Mouse (Mus musculus) forebrain, postnatal 0 days (tissue): Measurements from ENCODE around the gene Ppp1r1b. TPM values are rescaled to one million over a fixed set of nuclear protein-coding genes. Genes with fewer than 3 reads are reported as not detected.

Experiments used
- ATAC-seq: fragments of 200-750 bp; cut with Nextera tagmentation; 2 replicates; pipeline ENCODE4 v1.8.0; 2017; ENCODE audit warnings: mild to moderate bottlenecking, moderate library complexity
- DNase-seq: peaks from one replicate; pipeline ENCODE4 v3.0.0-alpha.2; 2015
- H3K27ac ChIP-seq: fragments of 300-500 bp; sonication (generic); 2 replicates; pipeline ENCODE4 v1.5.1; 2014; ENCODE audit warnings: low read depth, mild to moderate bottlenecking, antibody characterized with exemption, low read length, moderate library complexity, mixed read lengths
- H3K27me3 ChIP-seq: fragments of 300-500 bp; sonication (generic); 2 replicates; pipeline ENCODE4 v1.6.1; 2014; ENCODE audit warnings: mild to moderate bottlenecking, low read length, mixed read lengths; ENCODE audit not compliant: insufficient read depth
- H3K36me3 ChIP-seq: fragments of 300-500 bp; sonication (generic); 2 replicates; pipeline ENCODE4 v1.6.1; 2014; ENCODE audit warnings: mild to moderate bottlenecking, moderate library complexity; ENCODE audit not compliant: insufficient read depth
- H3K4me1 ChIP-seq: fragments of 300-500 bp; sonication (generic); 2 replicates; pipeline ENCODE4 v1.6.1; 2014; ENCODE audit warnings: antibody characterized with exemption; ENCODE audit not compliant: insufficient read depth
- H3K4me2 ChIP-seq: fragments of 300-500 bp; sonication (generic); 2 replicates; pipeline ENCODE4 v1.6.1; 2014; ENCODE audit warnings: low read depth, mild to moderate bottlenecking, moderate library complexity
- H3K4me3 ChIP-seq: fragments of 300-500 bp; sonication (generic); 2 replicates; pipeline ENCODE4 v1.5.1; 2014; ENCODE audit warnings: low read depth, low read length, mixed read lengths
- H3K9ac ChIP-seq: fragments of 300-500 bp; sonication (generic); 2 replicates; pipeline ENCODE4 v1.6.1; 2014; ENCODE audit warnings: mild to moderate bottlenecking
- H3K9me3 ChIP-seq: fragments of 300-500 bp; sonication (generic); 2 replicates; pipeline ENCODE4 v1.6.1; 2016; ENCODE audit warnings: low read length
- CTCF ChIP-seq: sonication (generic); IDR thresholded peaks from 2 replicates; pipeline ENCODE4 v1.5.1; 2016; ENCODE audit warnings: antibody characterized with exemption, control low read depth, low read depth
- WGBS: fragments of 180-500 bp; shearing (Covaris S2); extraction: QIAGEN DNeasy Blood & Tissue Kit; methylation state at CpG from one replicate; pipeline ENCODE4 v1.1.7; 2014; 5-methylcytosine and 5-hydroxymethylcytosine counted together
- polyA plus RNA-seq: library from polyadenylated mRNA; unstranded; fragments of >200 nt; fragmentation: Nextera tagmentation; extraction: Ambion mirVana; gene quantifications from 2 replicates; pipeline ENCODE4 v1.2.1, GENCODE M21; 2015
- total RNA-seq: library from RNA; depleted of rRNA; stranded (reverse); fragments of >200 nt; gene quantifications from 2 replicates; pipeline ENCODE4 v1.2.3, GENCODE M21; 2014; rRNA removed

Gene Ppp1r1b
- total and polyA plus RNA-seq, 2 experiments from 2014 or later: 19.4 to 91.4 TPM

- no peak for TF ChIP-seq CTCF
- Histone ChIP-seq H3K27me3 (no peaks in the 10 kb centered on the region), H3K36me3 (no peaks in the 10 kb centered on the region), H3K27ac (no peak overlapping the region), H3K9ac (0 out of 2 replicates have a peak overlapping the region, but pooled peaks have one; percentile 10), H3K4me3 (no peak overlapping the region), H3K9me3 (no peaks in the 10 kb centered on the region), H3K4me2 (no peak overlapping the region), H3K4me1 (no peaks in the 10 kb centered on the region)
- ATAC-seq: no peak
- DNase-seq: no peak
- WGBS: 44% methylated on average over 6 of the region's 6 CpGs
Measured at GRCm38 (mm10) chr11:98394301-98394700, 46.1 kb downstream of the Ppp1r1b start.

- ATAC-seq (no peak), DNase-seq (no peak)
- no peak overlapping the region for H3K27ac ChIP-seq
- H3K4me2 ChIP-seq: no peak overlapping the region
- WGBS: 42% methylated on average over 4 of the region's 4 CpGs
- no peaks in the 10 kb centered on the region for H3K27me3 ChIP-seq
- H3K9me3 ChIP-seq: no peaks in the 10 kb centered on the region
- no peaks in the 10 kb centered on the region for H3K36me3 ChIP-seq
- H3K4me3 ChIP-seq: no peak overlapping the region
- peaks cover 5% of the 10 kb centered on the region; the same call in 1 of the 2 replicates for H3K4me1 ChIP-seq
- no peak for TF ChIP-seq CTCF
- no peak overlapping the region for H3K9ac ChIP-seq
Measured at GRCm38 (mm10) chr11:98395041-98395440, 46.8 kb downstream of the Ppp1r1b start.

- Histone ChIP-seq H3K36me3 (no peaks in the 10 kb centered on the region), H3K9me3 (no peaks in the 10 kb centered on the region), H3K4me1 (peaks cover 11% of the 10 kb centered on the region), H3K27me3 (no peaks in the 10 kb centered on the region), H3K4me3 (no peak overlapping the region), H3K27ac (no peak overlapping the region), H3K9ac (no peak overlapping the region), H3K4me2 (no peak overlapping the region)
- DNase-seq (no peak), ATAC-seq (no peak)
- TF ChIP-seq CTCF: no peak
- WGBS: 94% methylated on average over 7 of the region's 7 CpGs
Measured at GRCm38 (mm10) chr11:98397946-98398345, 49.7 kb downstream of the Ppp1r1b start.

DNA sequence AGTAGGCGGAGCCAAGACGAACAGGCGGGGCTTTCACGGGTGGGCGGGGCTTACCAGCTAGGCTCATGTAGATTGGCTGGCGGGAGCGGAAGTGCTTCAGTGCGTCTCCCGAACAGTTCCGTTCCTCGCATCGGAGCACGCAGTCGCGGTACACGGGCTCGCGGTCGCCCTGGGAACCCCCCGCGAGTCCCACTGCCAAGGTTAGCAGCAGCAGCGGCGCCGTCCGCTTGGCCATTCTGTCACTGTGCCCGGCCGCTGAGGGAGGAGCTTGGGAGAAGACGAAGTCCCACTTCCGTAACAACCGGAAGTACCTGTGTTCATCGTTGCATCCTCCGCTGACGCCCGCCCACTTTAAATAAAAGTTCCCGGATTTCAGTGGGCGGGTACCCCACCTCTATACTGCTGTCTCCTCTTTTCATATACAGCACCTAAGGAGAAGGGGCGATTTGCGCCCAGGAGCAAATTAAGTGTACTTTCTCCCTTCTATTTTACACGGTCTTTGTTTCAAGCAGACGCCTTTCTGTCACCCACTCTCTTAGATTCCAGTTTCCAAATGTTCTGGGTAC is 52.0 kb downstream of the Ppp1r1b start, which contains the start of gene Pgap3:
Gene Pgap3, minus strand, starts transcription at position 330 of the 566 bp plus-strand sequence.
- ATAC-seq (peak; percentile 96), DNase-seq (peak; percentile 95)
- no peak for TF ChIP-seq CTCF
- 2% methylated on average over 40 of the region's 40 CpGs for WGBS
- peak within 1 kb of the TSS; percentile 72 for H3K4me2 ChIP-seq
- H3K4me3 ChIP-seq: peak within 1 kb of the TSS; percentile 61
- H3K36me3 ChIP-seq: no peaks in the 10 kb centered on the region
- H3K4me1 ChIP-seq: peaks cover 11% of the 10 kb centered on the region
- H3K9me3 ChIP-seq: no peaks in the 10 kb centered on the region
- H3K9ac ChIP-seq: peak within 1 kb of the TSS; percentile 78
- peak within 1 kb of the TSS; percentile 94 for H3K27ac ChIP-seq
- no peaks in the 10 kb centered on the region for H3K27me3 ChIP-seq

GRCm38 (mm10) chr11:98400816-98401215 is 52.6 kb downstream of the Ppp1r1b start:
- Histone ChIP-seq H3K9ac (peak overlapping the region; percentile 78), H3K36me3 (no peaks in the 10 kb centered on the region), H3K9me3 (no peaks in the 10 kb centered on the region), H3K4me3 (peak overlapping the region; percentile 61), H3K27me3 (no peaks in the 10 kb centered on the region), H3K4me1 (peaks cover 11% of the 10 kb centered on the region), H3K27ac (peak overlapping the region; percentile 94), H3K4me2 (peak overlapping the region; percentile 72)
- WGBS: 59% methylated on average over 3 of the region's 3 CpGs
- TF ChIP-seq CTCF: no peak
- no peak for DNase-seq
- ATAC-seq: no peak

GRCm38 (mm10) chr11:98406621-98407020 is 58.4 kb downstream of the Ppp1r1b start:
- Histone ChIP-seq H3K4me3 (no peak overlapping the region), H3K9me3 (no peaks in the 10 kb centered on the region), H3K36me3 (no peaks in the 10 kb centered on the region), H3K4me2 (no peak overlapping the region), H3K27ac (no peak overlapping the region), H3K9ac (no peak overlapping the region), H3K27me3 (peaks cover 13% of the 10 kb centered on the region), H3K4me1 (no peaks in the 10 kb centered on the region)
- WGBS: 72% methylated on average over 6 of the region's 6 CpGs
- no peak for ATAC-seq
- TF ChIP-seq CTCF: no peak
- DNase-seq: no peak

Other genes starting within 250 kb of the Ppp1r1b start
- gene Fbxl20, start 198.0 kb upstream of the Ppp1r1b start, total RNA-seq: 22.9 and 23.4 TPM in 2 replicates
- gene Fbxl20, start 198.0 kb upstream of the Ppp1r1b start, polyA plus RNA-seq: 9.1 and 12.5 TPM in 2 replicates
- gene Med1, start 155.1 kb upstream of the Ppp1r1b start, total RNA-seq: 30.2 and 35.5 TPM in 2 replicates
- gene Med1, start 155.1 kb upstream of the Ppp1r1b start, polyA plus RNA-seq: 44.9 and 56.4 TPM in 2 replicates
- gene Cdk12, start 145.3 kb upstream of the Ppp1r1b start, total RNA-seq: 35.5 and 36.0 TPM in 2 replicates
- gene Cdk12, start 145.3 kb upstream of the Ppp1r1b start, polyA plus RNA-seq: 2.8 and 4.5 TPM in 2 replicates
- gene Neurod2, start 18.8 kb upstream of the Ppp1r1b start, total RNA-seq: 133 and 140 TPM in 2 replicates
- 74.9 and 77.3 TPM in 2 replicates for gene Neurod2, start 18.8 kb upstream of the Ppp1r1b start, polyA plus RNA-seq
- 36.2 and 39.4 TPM in 2 replicates for gene Stard3, start 10.0 kb downstream of the Ppp1r1b start, total RNA-seq
- 31.6 and 32.2 TPM in 2 replicates for gene Stard3, start 10.0 kb downstream of the Ppp1r1b start, polyA plus RNA-seq
- gene Tcap, start 35.4 kb downstream of the Ppp1r1b start, total RNA-seq: 0.23 TPM in 1 of 2 replicates, not detected in the other
- gene Tcap, start 35.4 kb downstream of the Ppp1r1b start, polyA plus RNA-seq: not detected in 2 replicates
- 1.0 and 1.8 TPM in 2 replicates for gene Pnmt, start 38.0 kb downstream of the Ppp1r1b start, total RNA-seq
- gene Pnmt, start 38.0 kb downstream of the Ppp1r1b start, polyA plus RNA-seq: 1.7 and 3.5 TPM in 2 replicates
- 10.9 and 11.0 TPM in 2 replicates for gene Pgap3, start 52.1 kb downstream of the Ppp1r1b start, total RNA-seq
- 7.1 and 7.6 TPM in 2 replicates for gene Pgap3, start 52.1 kb downstream of the Ppp1r1b start, polyA plus RNA-seq
- 3.8 and 4.9 TPM in 2 replicates for gene Erbb2, start 64.1 kb downstream of the Ppp1r1b start, total RNA-seq
- gene Erbb2, start 64.1 kb downstream of the Ppp1r1b start, polyA plus RNA-seq: 2.4 and 3.7 TPM in 2 replicates
- 73.1 and 105 TPM in 2 replicates for gene Mien1, start 90.6 kb downstream of the Ppp1r1b start, total RNA-seq
- gene Mien1, start 90.6 kb downstream of the Ppp1r1b start, polyA plus RNA-seq: 272 and 326 TPM in 2 replicates
- gene Grb7, start 98.0 kb downstream of the Ppp1r1b start, total RNA-seq: 1.2 and 2.1 TPM in 2 replicates
- 0.88 and 1.3 TPM in 2 replicates for gene Grb7, start 98.0 kb downstream of the Ppp1r1b start, polyA plus RNA-seq
- 0.14 and 0.15 TPM in 2 replicates for gene Ikzf3, start 197.6 kb downstream of the Ppp1r1b start, total RNA-seq
- gene Ikzf3, start 197.6 kb downstream of the Ppp1r1b start, polyA plus RNA-seq: 0.21 and 0.23 TPM in 2 replicates
- gene Zpbp2, start 202.7 kb downstream of the Ppp1r1b start, total RNA-seq: not detected in 2 replicates
- gene Zpbp2, start 202.7 kb downstream of the Ppp1r1b start, polyA plus RNA-seq: not detected in 2 replicates
- gene Ormdl3, start 239.0 kb downstream of the Ppp1r1b start, total RNA-seq: 99.8 and 115 TPM in 2 replicates
- gene Ormdl3, start 239.0 kb downstream of the Ppp1r1b start, polyA plus RNA-seq: 114 and 119 TPM in 2 replicates
- not detected in 2 replicates for gene Lrrc3c, start 249.9 kb downstream of the Ppp1r1b start, total RNA-seq
- gene Lrrc3c, start 249.9 kb downstream of the Ppp1r1b start, polyA plus RNA-seq: not detected in 2 replicates